Mouse (Mus musculus) megakaryocyte-erythroid progenitor cell, adult 5-6 weeks (primary cell): ENCODE results near the gene Entpd3. TPM values are rescaled to one million over a fixed set of nuclear protein-coding genes. Genes with fewer than 3 reads are reported as not detected.

ENCODE experiments used
- ATAC-seq: replicated peaks from 2 replicates; pipeline ENCODE4 v1.8.0; 2016; ENCODE audit warnings: mild to moderate bottlenecking, inconsistent platforms; ENCODE audit not compliant: severe bottlenecking, poor library complexity, low FRiP score, low TSS enrichment
- total RNA-seq, 2 experiments: library from RNA; stranded (forward) in 1 of 2; stranded (reverse) in 1 of 2; fragments of 200-1000, 215-1000 nt in 1 of 2; fragments of >200 nt in 1 of 2; fragmentation: Nextera tagmentation in 1 of 2; gene quantifications; 2 replicates each; pipeline ENCODE4 v1.2.3; 2014 to 2017

Gene Entpd3
- total RNA-seq, 2 experiments from 2014 or later: not detected

- peak; percentile 80 for ATAC-seq
Measured at GRCm38 (mm10) chr9:120577133-120577651, 37.6 kb downstream of the Entpd3 start.

- ATAC-seq: no peak
Measured at GRCm38 (mm10) chr9:120577706-120578405, 38.2 kb downstream of the Entpd3 start.

GRCm38 (mm10) chr9:120578701-120579100, 39.1 kb downstream of the Entpd3 start:
- no peak for ATAC-seq

GRCm38 (mm10) chr9:120579808-120580207, 40.2 kb downstream of the Entpd3 start:
- no peak for ATAC-seq

GRCm38 (mm10) chr9:120581941-120582618, 42.5 kb downstream of the Entpd3 start:
- ATAC-seq: peak; percentile 54

- peak; percentile 88 for ATAC-seq
Measured at GRCm38 (mm10) chr9:120582619-120583308, 43.1 kb downstream of the Entpd3 start.

GRCm38 (mm10) chr9:120583314-120583713, 43.7 kb downstream of the Entpd3 start:
- peak; percentile 28; the same call in 1 of the 2 replicates for ATAC-seq

GRCm38 (mm10) chr9:120586546-120586945, 46.9 kb downstream of the Entpd3 start:
- ATAC-seq: no peak; the same call in 1 of the 2 replicates

GRCm38 (mm10) chr9:120591490-120591889, 51.9 kb downstream of the Entpd3 start:
- peak; percentile 74 for ATAC-seq

GRCm38 (mm10) chr9:120593383-120594101, 53.9 kb downstream of the Entpd3 start:
- no peak for ATAC-seq

- no peak for ATAC-seq
Measured at GRCm38 (mm10) chr9:120594839-120595238, 55.2 kb downstream of the Entpd3 start.

GRCm38 (mm10) chr9:120595306-120595705, 55.7 kb downstream of the Entpd3 start:
- ATAC-seq: no peak

- peak; percentile 76 for ATAC-seq
Measured at GRCm38 (mm10) chr9:120601488-120602171, 62.0 kb downstream of the Entpd3 start.

GRCm38 (mm10) chr9:120602172-120602838, 62.7 kb downstream of the Entpd3 start:
- ATAC-seq: no peak; the same call in 1 of the 2 replicates

- ATAC-seq: peak; percentile 88
Measured at GRCm38 (mm10) chr9:120602839-120603511, 63.4 kb downstream of the Entpd3 start.

GRCm38 (mm10) chr9:120603512-120603908, 63.9 kb downstream of the Entpd3 start:
- ATAC-seq: no peak

GRCm38 (mm10) chr9:120603956-120604355, 64.3 kb downstream of the Entpd3 start:
- no peak for ATAC-seq

- ATAC-seq: no peak
Measured at GRCm38 (mm10) chr9:120611055-120611454, 71.4 kb downstream of the Entpd3 start.
